Mouse (Mus musculus) forebrain, postnatal 0 days (tissue): ENCODE data around the gene Mllt6. TPM values are rescaled to one million over a fixed set of nuclear protein-coding genes. Genes with fewer than 3 reads are reported as not detected.

ENCODE experiments used
- ATAC-seq: fragments of 200-750 bp; cut with Nextera tagmentation; 2 replicates; pipeline ENCODE4 v1.8.0; 2017; ENCODE audit warnings: mild to moderate bottlenecking, moderate library complexity
- DNase-seq: peaks from one replicate; pipeline ENCODE4 v3.0.0-alpha.2; 2015
- H3K27ac ChIP-seq: fragments of 300-500 bp; sonication (generic); 2 replicates; pipeline ENCODE4 v1.5.1; 2014; ENCODE audit warnings: low read depth, mild to moderate bottlenecking, antibody characterized with exemption, low read length, moderate library complexity, mixed read lengths
- H3K27me3 ChIP-seq: fragments of 300-500 bp; sonication (generic); 2 replicates; pipeline ENCODE4 v1.6.1; 2014; ENCODE audit warnings: mild to moderate bottlenecking, low read length, mixed read lengths; ENCODE audit not compliant: insufficient read depth
- H3K36me3 ChIP-seq: fragments of 300-500 bp; sonication (generic); 2 replicates; pipeline ENCODE4 v1.6.1; 2014; ENCODE audit warnings: mild to moderate bottlenecking, moderate library complexity; ENCODE audit not compliant: insufficient read depth
- H3K4me1 ChIP-seq: fragments of 300-500 bp; sonication (generic); 2 replicates; pipeline ENCODE4 v1.6.1; 2014; ENCODE audit warnings: antibody characterized with exemption; ENCODE audit not compliant: insufficient read depth
- H3K4me2 ChIP-seq: fragments of 300-500 bp; sonication (generic); 2 replicates; pipeline ENCODE4 v1.6.1; 2014; ENCODE audit warnings: low read depth, mild to moderate bottlenecking, moderate library complexity
- H3K4me3 ChIP-seq: fragments of 300-500 bp; sonication (generic); 2 replicates; pipeline ENCODE4 v1.5.1; 2014; ENCODE audit warnings: low read depth, low read length, mixed read lengths
- H3K9ac ChIP-seq: fragments of 300-500 bp; sonication (generic); 2 replicates; pipeline ENCODE4 v1.6.1; 2014; ENCODE audit warnings: mild to moderate bottlenecking
- H3K9me3 ChIP-seq: fragments of 300-500 bp; sonication (generic); 2 replicates; pipeline ENCODE4 v1.6.1; 2016; ENCODE audit warnings: low read length
- CTCF ChIP-seq: sonication (generic); IDR thresholded peaks from 2 replicates; pipeline ENCODE4 v1.5.1; 2016; ENCODE audit warnings: antibody characterized with exemption, control low read depth, low read depth
- WGBS: fragments of 180-500 bp; shearing (Covaris S2); extraction: QIAGEN DNeasy Blood & Tissue Kit; methylation state at CpG from one replicate; pipeline ENCODE4 v1.1.7; 2014; 5-methylcytosine and 5-hydroxymethylcytosine counted together
- polyA plus RNA-seq: library from polyadenylated mRNA; unstranded; fragments of >200 nt; fragmentation: Nextera tagmentation; extraction: Ambion mirVana; gene quantifications from 2 replicates; pipeline ENCODE4 v1.2.1, GENCODE M21; 2015
- total RNA-seq: library from RNA; depleted of rRNA; stranded (reverse); fragments of >200 nt; gene quantifications from 2 replicates; pipeline ENCODE4 v1.2.3, GENCODE M21; 2014

Mllt6 gene
- total and polyA plus RNA-seq, 2 experiments from 2014 or later = 1.7 to 48.1 TPM

- 21% methylated on average over 13 of the region's 13 CpGs for WGBS
- H3K36me3 ChIP-seq = no peaks in the 10 kb centered on the region
- no peak overlapping the region for H3K4me3 ChIP-seq
- no peak for ATAC-seq
- no peak overlapping the region for H3K9ac ChIP-seq
- no peak overlapping the region for H3K4me2 ChIP-seq
- DNase-seq = no peak
- peaks cover 39% of the 10 kb centered on the region for H3K27me3 ChIP-seq
- H3K9me3 ChIP-seq = no peaks in the 10 kb centered on the region
- no peak overlapping the region for H3K27ac ChIP-seq
- no peak for TF ChIP-seq CTCF
- no peaks in the 10 kb centered on the region for H3K4me1 ChIP-seq
Observed at GRCm38 (mm10) chr11:97626431-97626830, 36.8 kb upstream of the Mllt6 start.

- no peak for ATAC-seq
- 29% methylated on average over 10 of the region's 10 CpGs for WGBS
- H3K4me2 ChIP-seq = no peak overlapping the region
- no peak for TF ChIP-seq CTCF
- no peaks in the 10 kb centered on the region for H3K4me1 ChIP-seq
- no peak overlapping the region for H3K9ac ChIP-seq
- no peaks in the 10 kb centered on the region for H3K36me3 ChIP-seq
- DNase-seq = no peak
- no peaks in the 10 kb centered on the region for H3K9me3 ChIP-seq
- H3K4me3 ChIP-seq = no peak overlapping the region
- no peak overlapping the region for H3K27ac ChIP-seq
- H3K27me3 ChIP-seq = peaks cover 43% of the 10 kb centered on the region
Observed at GRCm38 (mm10) chr11:97626850-97627249, 36.4 kb upstream of the Mllt6 start.

- Histone ChIP-seq H3K36me3 (no peaks in the 10 kb centered on the region), H3K27ac (no peak overlapping the region), H3K9ac (no peak overlapping the region), H3K4me1 (no peaks in the 10 kb centered on the region), H3K9me3 (no peaks in the 10 kb centered on the region), H3K4me3 (peak overlapping the region; percentile 70), H3K27me3 (peaks cover 43% of the 10 kb centered on the region), H3K4me2 (peak overlapping the region; percentile 82)
- ATAC-seq = no peak
- TF ChIP-seq CTCF = no peak
- WGBS = 5% methylated on average over 30 of the region's 30 CpGs
- DNase-seq = no peak
Observed at GRCm38 (mm10) chr11:97627556-97628302, 35.5 kb upstream of the Mllt6 start.

GRCm38 (mm10) chr11:97628303-97628567, 35.0 kb upstream of the Mllt6 start:
- 5% methylated on average over 28 of the region's 28 CpGs for WGBS
- no peak for TF ChIP-seq CTCF
- Histone ChIP-seq H3K4me2 (peak overlapping the region; percentile 82), H3K27ac (no peak overlapping the region), H3K9ac (no peak overlapping the region), H3K9me3 (no peaks in the 10 kb centered on the region), H3K4me1 (no peaks in the 10 kb centered on the region), H3K4me3 (peak overlapping the region; percentile 70), H3K36me3 (no peaks in the 10 kb centered on the region), H3K27me3 (peaks cover 43% of the 10 kb centered on the region)
- ATAC-seq = no peak
- no peak for DNase-seq

GRCm38 (mm10) chr11:97628568-97629518, 34.4 kb upstream of the Mllt6 start:
- peak; percentile 34 for ATAC-seq
- Histone ChIP-seq H3K27ac (no peak overlapping the region), H3K9ac (peak overlapping the region; percentile 63), H3K27me3 (peaks cover 43% of the 10 kb centered on the region), H3K4me3 (peak overlapping the region; percentile 70), H3K4me2 (peak overlapping the region; percentile 82), H3K4me1 (no peaks in the 10 kb centered on the region), H3K9me3 (no peaks in the 10 kb centered on the region), H3K36me3 (no peaks in the 10 kb centered on the region)
- no peak for DNase-seq
- TF ChIP-seq CTCF = peak; percentile 8; the same call in 1 of the 2 replicates
- WGBS = 1% methylated on average over 93 of the region's 106 CpGs

GRCm38 (mm10) chr11:97629576-97629975, 33.6 kb upstream of the Mllt6 start, which contains the start of gene Epop:
Gene Epop (minus strand): TSS chr11:97629702.
- peak; percentile 95 for ATAC-seq
- no peaks in the 10 kb centered on the region for H3K36me3 ChIP-seq

GRCm38 (mm10) chr11:97631046-97631445, 32.2 kb upstream of the Mllt6 start:
- H3K4me1 ChIP-seq = no peaks in the 10 kb centered on the region
- H3K4me2 ChIP-seq = no peak overlapping the region
- DNase-seq (no peak), ATAC-seq (no peak)
- TF ChIP-seq CTCF = no peak
- no peak overlapping the region for H3K9ac ChIP-seq
- H3K9me3 ChIP-seq = no peaks in the 10 kb centered on the region
- 17% methylated on average over 2 of the region's 2 CpGs for WGBS
- H3K27ac ChIP-seq = no peak overlapping the region
- peaks cover 40% of the 10 kb centered on the region for H3K27me3 ChIP-seq
- H3K36me3 ChIP-seq = no peaks in the 10 kb centered on the region
- no peak overlapping the region for H3K4me3 ChIP-seq

More at GRCm38 (mm10) chr11:97629576-97629975, 33.6 kb upstream of the Mllt6 start, which contains the start of gene Epop:
- no peak for TF ChIP-seq CTCF
- Histone ChIP-seq H3K4me3 (peak within 1 kb of the TSS; percentile 70), H3K27me3 (peaks cover 43% of the 10 kb centered on the region), H3K4me1 (no peaks in the 10 kb centered on the region), H3K27ac (no peak within 1 kb of the TSS), H3K9ac (peak within 1 kb of the TSS; percentile 63), H3K9me3 (no peaks in the 10 kb centered on the region), H3K4me2 (peak within 1 kb of the TSS; percentile 82)
- DNase-seq = peak; percentile 92
- under 1% methylated on average over 42 of the region's 47 CpGs for WGBS
